Mouse (Mus musculus) MEL (cell line): Measurements from ENCODE around the gene Prrc2b. TPM values are rescaled to one million over a fixed set of nuclear protein-coding genes. Genes with fewer than 3 reads are reported as not detected.

Experiments used
- DNase-seq: peaks from one replicate; pipeline ENCODE4 v3.0.0; 2011; ENCODE audit warnings: low read depth, low spot score
- H3K27ac ChIP-seq: 2 replicates; pipeline ENCODE4 v1.5.1; 2012; ENCODE audit warnings: low read depth, mild to moderate bottlenecking, control low read depth, low read length, moderate library complexity; ENCODE audit not compliant: control insufficient read depth
- H3K27me3 ChIP-seq, 2 experiments: fragments of 150-350 bp in 1 of 2; sonication (generic) in 1 of 2; 2 replicates each; pipeline ENCODE4 v1.6.1; 2012; ENCODE audit warnings: low read length in 2 of 2, mild to moderate bottlenecking in 2 of 2, improper control_type of control experiment in 1 of 2, moderate library complexity in 1 of 2; ENCODE audit not compliant: insufficient read depth in 2 of 2, control insufficient read depth in 1 of 2
- H3K36me3 ChIP-seq, 2 experiments: 2 replicates each; pipeline ENCODE4 v1.6.1; 2012 to 2014; ENCODE audit warnings: low read length in 2 of 2, improper control_type of control experiment in 1 of 2, inconsistent platforms in 1 of 2, mild to moderate bottlenecking in 1 of 2; ENCODE audit not compliant: insufficient read depth in 2 of 2, control insufficient read depth in 1 of 2
- H3K4me1 ChIP-seq, 2 experiments: fragments of 150-350 bp in 1 of 2; sonication (generic) in 1 of 2; 2 replicates each; pipeline ENCODE4 v1.6.1; 2012; ENCODE audit warnings: low read length in 2 of 2, improper control_type of control experiment in 1 of 2, mild to moderate bottlenecking in 1 of 2; ENCODE audit not compliant: insufficient read depth in 2 of 2, control insufficient read depth in 1 of 2
- H3K4me3 ChIP-seq, 2 experiments: fragments of 150-350 bp in 1 of 2; sonication (generic) in 1 of 2; 2 replicates each; pipeline ENCODE4 v1.5.1; 2012; ENCODE audit warnings: low read depth in 2 of 2, low read length in 2 of 2, mild to moderate bottlenecking in 2 of 2, moderate library complexity in 2 of 2, control low read depth in 1 of 2, improper control_type of control experiment in 1 of 2; ENCODE audit not compliant: control insufficient read depth in 1 of 2, insufficient read depth in 1 of 2
- H3K79me2 ChIP-seq: 2 replicates; pipeline ENCODE4 v1.6.1; 2012; ENCODE audit warnings: mild to moderate bottlenecking, low read length, moderate library complexity; ENCODE audit not compliant: control insufficient read depth, poor library complexity, insufficient read depth
- H3K9ac ChIP-seq: 2 replicates; pipeline ENCODE4 v1.6.1; 2012; ENCODE audit warnings: low read depth, mild to moderate bottlenecking, control low read depth, low read length, moderate library complexity; ENCODE audit not compliant: control insufficient read depth, poor library complexity, severe bottlenecking
- H3K9me3 ChIP-seq: fragments of 150-350 bp; sonication (generic); replicated peaks from 2 replicates; pipeline ENCODE4 v1.6.1; 2012; ENCODE audit warnings: mild to moderate bottlenecking, low read length, improper control_type of control experiment, moderate library complexity; ENCODE audit not compliant: insufficient read depth
- BHLHE40 ChIP-seq: IDR thresholded peaks from 2 replicates; pipeline ENCODE4 v1.6.1; 2012; ENCODE audit warnings: low read depth, mild to moderate bottlenecking, inconsistent platforms, low read length, improper control_type of control experiment, borderline replicate concordance
- CTCF ChIP-seq, 3 experiments: IDR thresholded peaks in 2 of 3; conservative IDR thresholded peaks in 1 of 3; 2 replicates each; pipeline ENCODE4 v1.5.1; 2011 to 2012; ENCODE audit warnings: low read length in 3 of 3, low read depth in 2 of 3, mild to moderate bottlenecking in 2 of 3, improper control_type of control experiment in 1 of 3, inconsistent platforms in 1 of 3, mixed read lengths in 1 of 3, moderate library complexity in 1 of 3; ENCODE audit not compliant: control insufficient read depth in 1 of 3, insufficient read depth in 1 of 3, poor library complexity in 1 of 3, severe bottlenecking in 1 of 3
- E2F4 ChIP-seq: IDR thresholded peaks from 2 replicates; pipeline ENCODE4 v1.6.1; 2011; ENCODE audit warnings: low read depth, low read length, improper control_type of control experiment, borderline replicate concordance
- EP300 ChIP-seq, 2 experiments: IDR thresholded peaks; 2 replicates each; pipeline ENCODE4 v1.6.1; 2011; ENCODE audit warnings: improper control_type of control experiment in 2 of 2, low read length in 2 of 2, low read depth in 1 of 2, mild to moderate bottlenecking in 1 of 2
- GABPA ChIP-seq: IDR thresholded peaks from 2 replicates; pipeline ENCODE4 v1.6.1; 2012; ENCODE audit warnings: low read depth, mild to moderate bottlenecking, inconsistent platforms, low read length, improper control_type of control experiment, moderate library complexity
- HCFC1 ChIP-seq: IDR thresholded peaks from 2 replicates; pipeline ENCODE4 v1.6.1; 2012; ENCODE audit warnings: low read depth, mild to moderate bottlenecking, inconsistent platforms, low read length, improper control_type of control experiment, moderate library complexity
- MAFK ChIP-seq: IDR thresholded peaks from 2 replicates; pipeline ENCODE4 v1.6.1; 2011; ENCODE audit warnings: low read depth, mild to moderate bottlenecking, low read length, improper control_type of control experiment, borderline replicate concordance
- MAX ChIP-seq: IDR thresholded peaks from 2 replicates; pipeline ENCODE4 v1.6.1; 2011; ENCODE audit warnings: low read length, improper control_type of control experiment
- MAZ ChIP-seq: IDR thresholded peaks from 2 replicates; pipeline ENCODE4 v1.6.1; 2012; ENCODE audit warnings: low read depth, mild to moderate bottlenecking, inconsistent platforms, low read length, improper control_type of control experiment
- MXI1 ChIP-seq: IDR thresholded peaks from 2 replicates; pipeline ENCODE4 v1.6.1; 2011; ENCODE audit warnings: mild to moderate bottlenecking, low read depth, low read length, improper control_type of control experiment
- MYB ChIP-seq: IDR thresholded peaks from 2 replicates; pipeline ENCODE4 v1.6.1; 2011; ENCODE audit warnings: mild to moderate bottlenecking, low read depth, low read length, improper control_type of control experiment
- MYC ChIP-seq: IDR thresholded peaks from 2 replicates; pipeline ENCODE4 v1.6.1; 2011; ENCODE audit warnings: low read depth, mild to moderate bottlenecking, low read length, improper control_type of control experiment, moderate library complexity
- NELFE ChIP-seq: IDR thresholded peaks from 2 replicates; pipeline ENCODE4 v1.6.1; 2011; ENCODE audit warnings: low read depth, low read length, improper control_type of control experiment
- NRF1 ChIP-seq: IDR thresholded peaks from 2 replicates; pipeline ENCODE4 v1.6.1; 2014; ENCODE audit warnings: low read depth, mild to moderate bottlenecking, inconsistent platforms, low read length, improper control_type of control experiment, moderate library complexity; ENCODE audit not compliant: poor library complexity, insufficient read depth, severe bottlenecking
- POLR2AphosphoS5 ChIP-seq: IDR thresholded peaks from 2 replicates; pipeline ENCODE4 v1.6.1; 2012; ENCODE audit warnings: low read depth, borderline replicate concordance, mild to moderate bottlenecking, inconsistent platforms, low read length, moderate library complexity, mixed read lengths
- RAD21 ChIP-seq: IDR thresholded peaks from 2 replicates; pipeline ENCODE4 v1.6.1; 2011; ENCODE audit warnings: mild to moderate bottlenecking, low read depth, low read length, improper control_type of control experiment
- RCOR1 ChIP-seq: IDR thresholded peaks from 2 replicates; pipeline ENCODE4 v1.6.1; 2012; ENCODE audit warnings: low read depth, mild to moderate bottlenecking, inconsistent platforms, low read length, improper control_type of control experiment
- SIN3A ChIP-seq: IDR thresholded peaks from 2 replicates; pipeline ENCODE4 v1.6.1; 2012; ENCODE audit warnings: low read length, improper control_type of control experiment, inconsistent platforms
- SMC3 ChIP-seq: IDR thresholded peaks from 2 replicates; pipeline ENCODE4 v1.6.1; 2011; ENCODE audit warnings: low read depth, low read length, improper control_type of control experiment
- USF1 ChIP-seq: IDR thresholded peaks from 2 replicates; pipeline ENCODE4 v1.6.1; 2014; ENCODE audit warnings: low read depth, mild to moderate bottlenecking, inconsistent platforms, low read length, improper control_type of control experiment, moderate library complexity
- USF2 ChIP-seq, 2 experiments: IDR thresholded peaks; 2 replicates each; pipeline ENCODE4 v1.6.1; 2011 to 2012; ENCODE audit warnings: improper control_type of control experiment in 2 of 2, low read length in 2 of 2, borderline replicate concordance in 1 of 2, inconsistent platforms in 1 of 2, low read depth in 1 of 2, mild to moderate bottlenecking in 1 of 2; ENCODE audit not compliant: insufficient read depth in 1 of 2
- ZC3H11A ChIP-seq: IDR thresholded peaks from 2 replicates; pipeline ENCODE4 v1.6.1; 2012; ENCODE audit warnings: low read depth, mild to moderate bottlenecking, inconsistent platforms, low read length, improper control_type of control experiment
- ZKSCAN1 ChIP-seq: IDR thresholded peaks from 2 replicates; pipeline ENCODE4 v1.6.1; 2012; ENCODE audit warnings: low read depth, mild to moderate bottlenecking, inconsistent platforms, low read length, improper control_type of control experiment, moderate library complexity
- ZNF384 ChIP-seq: IDR thresholded peaks from 2 replicates; pipeline ENCODE4 v1.6.1; 2012; ENCODE audit warnings: low read depth, mild to moderate bottlenecking, inconsistent platforms, low read length, improper control_type of control experiment
- polyA plus RNA-seq, 2 experiments: library from polyadenylated mRNA; stranded (reverse) in 1 of 2; unstranded in 1 of 2; fragments of >175 nt in 1 of 2; fragments of >200 nt in 1 of 2; gene quantifications; 2 replicates each; pipeline versions ENCODE4 v1.2.1 to v1.2.4; 2012; ENCODE audit warnings: low replicate concordance in 2 of 2, low read depth in 1 of 2; ENCODE audit not compliant: insufficient read length in 2 of 2, insufficient read depth in 1 of 2, missing spikeins in 1 of 2
- total RNA-seq: library from RNA; depleted of rRNA; stranded (reverse); fragments of 300-350 nt; gene quantifications from 2 replicates; pipeline ENCODE4 v1.2.3, GENCODE M21; 2012

Gene Prrc2b
- total and polyA plus RNA-seq, 3 experiments, result 14.8 to 42.9 (median 42.2) TPM

- H3K4me1 ChIP-seq, result peaks cover 0 to 5% of the 10 kb centered on the region in 2 experiments; a peak in 1 of 4 replicates
- TF ChIP-seq USF2 (IDR thresholded peaks at IDR 0.05; ENCODE audit: borderline replicate concordance in 1 of 2, insufficient read depth in 1 of 2, low read depth in 1 of 2, low read length in 2 of 2) (no peak), RCOR1 (no peak), USF1 (peak; percentile 43; the same call in 1 of the 2 replicates), EP300 (IDR thresholded peaks at IDR 0.05; ENCODE audit: low read depth in 1 of 2, low read length in 2 of 2) (no peak), BHLHE40 (peak; percentile 47; the same call in 1 of the 2 replicates), SMC3 (peak; percentile 77), MAX (peak; percentile 77), HCFC1 (peak; percentile 62; the same call in 1 of the 2 replicates), MXI1 (peak; percentile 60), SIN3A (peak; percentile 71), ZNF384 (peak; percentile 97), NELFE (no peak), MAZ (0 out of 2 replicates have a peak, but pooled peaks have one; percentile 26), CTCF (IDR thresholded peaks at IDR 0.05 in 2 of 3, conservative IDR thresholded peaks at IDR 0.05 in 1 of 3; ENCODE audit: control insufficient read depth in 1 of 3, insufficient read depth in 1 of 3, low read depth in 2 of 3, low read length in 3 of 3, poor library complexity in 1 of 3, severe bottlenecking in 1 of 3) (peak; percentile 67 to 91 (median 85)), NRF1 (0 out of 2 replicates have a peak, but pooled peaks have one; percentile 27), MYB (0 out of 2 replicates have a peak, but pooled peaks have one; percentile 12), ZC3H11A (peak; percentile 61), E2F4 (no peak), RAD21 (peak; percentile 83), ZKSCAN1 (peak; percentile 38; the same call in 1 of the 2 replicates), MYC (peak; percentile 92), GABPA (no peak), POLR2AphosphoS5 (no peak), MAFK (0 out of 2 replicates have a peak, but pooled peaks have one; percentile 6)
- peak overlapping the region; percentile 81 to 95; a peak in 3 of 4 replicates for H3K4me3 ChIP-seq
- H3K9ac ChIP-seq, result peak overlapping the region; percentile 71
- H3K79me2 ChIP-seq, result peaks cover 14% of the 10 kb centered on the region
- no peaks in the 10 kb centered on the region for H3K27me3 ChIP-seq
- H3K9me3 ChIP-seq, result no peaks in the 10 kb centered on the region
- peak overlapping the region; percentile 51 for H3K27ac ChIP-seq
- peaks cover 2 to 4% of the 10 kb centered on the region in 2 experiments; a peak in 2 of 4 replicates for H3K36me3 ChIP-seq
- peak; percentile 93 for DNase-seq
Measured at GRCm38 (mm10) chr2:32260635-32261034, 109.8 kb downstream of the Prrc2b start.
